Mouse (Mus musculus) frontal cortex, postnatal 25 days (tissue): ENCODE measurements around the gene Ptges2.
"Not testable (repeated sequence)": the region's sequence is repeated elsewhere in the genome, so short reads cannot be mapped to it uniquely, and the experiment has no call there.

Experiments
- DNase-seq, 2 experiments: peaks; one replicate each; pipeline ENCODE4 v3.0.0; 2022; ENCODE audit warnings: low spot score in 2 of 2

The Ptges2 gene

DNA sequence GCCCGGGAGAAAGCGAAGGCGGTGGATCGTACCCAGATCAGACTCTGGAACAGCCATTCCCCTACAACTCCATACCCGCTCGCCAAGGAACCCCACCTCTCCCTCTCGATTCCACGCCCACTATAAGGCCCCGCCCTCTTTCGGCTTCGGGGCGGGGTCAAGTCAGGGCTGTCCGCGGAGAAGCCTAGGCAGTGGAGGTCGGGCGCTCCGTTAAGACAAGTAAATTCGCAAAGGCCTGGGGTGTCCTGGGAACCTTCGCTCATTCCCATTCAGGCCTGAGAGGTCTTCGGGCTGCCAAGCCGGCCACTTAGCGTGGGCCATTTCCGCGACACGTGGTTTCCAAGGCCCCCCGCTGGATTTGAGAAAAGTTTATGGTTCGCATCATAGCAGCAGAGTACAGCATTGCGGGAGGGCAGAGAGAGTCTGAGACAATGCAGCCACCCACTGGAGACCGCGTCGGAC lies at the start of gene Ptges2:
TSS of gene Ptges2 (plus strand) at position 413 of the 462 bp plus-strand sequence.
- DNase-seq, result peak; percentile 81 to 84

DNA sequence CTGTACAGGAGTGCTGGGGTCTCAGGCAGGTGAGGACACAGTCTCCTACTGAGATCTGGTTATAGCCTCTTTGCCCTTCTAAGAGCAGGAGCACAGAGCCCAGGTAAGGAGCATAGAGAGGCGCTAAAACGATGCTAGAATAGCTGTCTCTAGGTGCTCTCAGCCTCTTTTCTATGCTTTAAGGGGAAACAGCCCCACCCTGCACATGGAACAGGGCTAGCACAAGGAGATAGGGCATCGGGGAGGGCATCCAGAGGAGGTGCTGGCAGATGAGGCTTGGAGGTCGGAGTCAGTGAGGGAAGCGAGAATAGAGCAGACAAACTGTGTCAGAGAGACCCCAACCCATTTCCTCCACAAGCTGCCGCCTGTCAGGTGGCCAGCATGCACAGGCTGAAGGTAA lies 48.7 kb upstream of the Ptges2 start:
- DNase-seq, result no peak

DNA sequence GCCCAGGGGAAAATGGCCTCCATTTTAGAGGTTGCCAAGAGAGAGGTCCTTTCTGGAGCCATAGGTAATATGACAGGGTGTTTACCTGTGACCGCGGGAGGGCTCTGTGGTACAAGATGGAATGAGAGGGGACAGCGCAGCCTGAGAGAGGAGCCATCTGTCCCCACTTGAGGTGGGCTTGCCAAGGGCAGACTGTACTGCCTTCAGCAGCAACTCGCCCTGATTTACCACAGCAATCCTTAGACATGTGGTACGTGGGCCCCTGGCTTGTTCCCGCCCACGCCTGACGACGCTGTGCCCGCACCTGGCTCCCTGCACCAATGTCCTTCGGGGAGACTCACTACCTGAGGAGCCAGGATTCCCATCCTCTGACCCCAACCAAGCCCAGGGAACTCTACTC lies 47.4 kb upstream of the Ptges2 start:
- no peak for DNase-seq

DNA sequence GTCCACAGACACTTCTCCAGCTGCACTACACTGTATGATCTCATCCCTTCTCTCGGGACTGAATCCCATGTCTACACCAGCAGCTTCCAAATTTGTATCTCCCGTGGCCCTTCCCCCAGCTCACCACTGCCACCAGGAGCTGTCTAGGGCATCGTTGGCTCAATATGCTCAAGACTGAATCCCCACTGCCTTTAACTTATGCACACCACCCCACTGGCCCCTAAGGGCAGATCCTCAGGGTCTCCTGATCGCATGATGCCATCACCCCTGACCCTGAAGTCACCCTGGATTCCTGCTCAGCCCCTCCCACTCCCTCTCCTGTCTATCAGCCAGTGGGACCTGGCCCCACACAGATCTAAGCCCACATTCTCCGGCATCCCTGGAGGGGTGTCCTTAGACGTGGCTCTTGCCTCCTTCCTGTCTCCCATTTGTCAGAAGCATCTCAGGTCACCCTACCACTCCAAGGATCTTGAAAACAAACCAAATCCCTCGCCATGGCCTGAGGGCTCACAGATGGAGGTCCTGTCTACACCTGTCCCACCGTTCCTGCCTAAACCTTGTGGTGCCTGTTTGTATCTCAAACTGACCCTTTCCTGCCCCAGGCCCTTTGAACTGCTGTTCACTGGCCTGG lies 46.0 kb upstream of the Ptges2 start:
- no peak for DNase-seq

DNA sequence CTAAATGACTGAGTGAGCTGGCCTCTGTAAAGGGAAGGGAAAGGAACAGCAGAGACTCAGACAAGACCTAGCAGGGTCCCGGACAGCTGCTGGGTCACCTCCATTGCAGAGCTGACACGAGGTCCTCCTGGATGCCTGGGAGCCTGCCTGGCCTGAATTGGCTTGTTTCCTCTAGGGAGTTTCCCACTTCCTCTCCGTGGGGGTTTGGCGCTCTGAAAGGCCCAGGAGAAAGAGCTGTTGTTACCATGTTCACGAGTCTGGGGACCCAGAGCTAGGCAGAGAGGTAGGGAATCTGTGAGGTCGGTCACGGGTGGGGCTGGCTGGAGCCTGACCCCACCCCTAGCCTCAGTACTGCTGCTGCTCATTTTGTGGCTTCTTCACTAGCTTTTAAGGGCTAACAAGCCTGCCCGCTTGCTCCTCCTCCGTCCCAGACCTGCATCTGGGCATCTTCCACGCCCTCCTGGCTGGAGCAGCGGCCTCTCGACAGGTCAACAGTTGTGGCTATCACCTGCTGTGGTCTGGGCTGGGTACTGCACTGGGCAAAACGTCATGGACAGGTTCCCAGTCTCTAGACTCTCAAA lies 45.1 kb upstream of the Ptges2 start:
- no peak for DNase-seq

DNA sequence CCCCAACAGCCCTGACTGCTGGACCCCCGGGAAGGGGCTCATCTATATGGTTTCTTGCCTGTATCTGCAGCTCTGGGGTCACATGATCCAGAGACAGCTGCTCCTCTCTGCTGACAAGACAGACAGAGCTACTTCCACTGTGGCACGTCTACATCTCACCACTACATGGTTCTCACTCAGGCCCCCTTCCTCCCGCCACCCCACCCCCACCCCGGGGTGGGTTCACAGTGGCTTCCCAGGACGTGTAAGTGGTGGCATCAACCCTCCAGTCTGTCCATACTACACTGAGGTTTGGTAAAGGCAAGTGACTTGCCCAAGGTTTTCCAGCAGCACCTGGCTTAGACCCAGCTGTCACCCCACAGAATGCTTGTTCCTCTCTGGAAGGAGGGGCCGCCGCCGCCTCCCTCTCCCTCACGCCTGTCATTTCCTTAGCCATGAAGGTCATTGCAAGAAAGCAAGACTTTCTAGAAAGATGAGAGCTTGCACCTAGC lies 44.2 kb upstream of the Ptges2 start:
- no peak for DNase-seq

DNA sequence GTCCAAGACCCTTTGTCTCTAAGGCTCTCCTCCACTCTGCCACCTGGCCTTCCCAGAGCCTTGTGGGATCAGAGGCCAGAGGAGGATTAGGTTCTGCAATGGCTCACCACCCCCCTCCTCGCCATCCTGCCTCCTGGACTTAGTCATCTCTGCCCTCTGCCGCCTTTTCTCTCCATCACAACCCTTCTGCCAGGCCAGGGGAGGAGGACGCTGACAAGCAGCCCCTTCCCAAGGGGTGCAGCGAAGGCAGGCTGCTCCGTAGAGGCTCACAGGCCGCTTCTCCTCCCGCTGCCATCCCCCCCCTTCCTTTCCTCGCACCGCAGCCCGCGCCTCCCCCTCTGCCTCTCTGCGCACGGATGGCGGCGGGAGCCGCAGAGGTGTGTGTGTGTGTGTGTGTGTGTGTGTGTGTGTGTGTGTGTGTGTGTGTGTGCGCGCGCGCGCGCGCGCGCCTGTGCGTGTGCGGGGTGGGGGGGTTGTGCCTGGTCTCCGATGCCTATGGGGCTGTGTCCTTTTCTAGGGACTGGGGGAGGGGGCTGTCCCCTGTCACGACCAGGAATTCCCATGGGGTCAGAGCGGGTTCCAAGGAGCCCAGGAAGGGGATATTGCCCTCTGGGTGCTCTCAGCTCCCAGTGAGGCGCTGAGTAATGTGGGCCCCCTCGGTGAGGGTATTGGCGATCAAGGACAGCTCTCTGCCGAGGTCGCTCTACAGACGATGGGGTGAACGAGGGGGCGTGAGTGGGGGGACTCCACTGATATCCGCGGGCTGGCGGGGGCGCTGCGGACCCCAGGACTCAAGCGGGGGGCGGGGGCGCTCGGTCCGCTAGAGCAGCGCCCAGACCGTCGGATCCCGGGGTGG lies 43.3 kb upstream of the Ptges2 start, which contains the start of gene Ciz1:
TSS of gene Ciz1 (plus strand) at position 177 of the 856 bp plus-strand sequence.
- no peak for DNase-seq

DNA sequence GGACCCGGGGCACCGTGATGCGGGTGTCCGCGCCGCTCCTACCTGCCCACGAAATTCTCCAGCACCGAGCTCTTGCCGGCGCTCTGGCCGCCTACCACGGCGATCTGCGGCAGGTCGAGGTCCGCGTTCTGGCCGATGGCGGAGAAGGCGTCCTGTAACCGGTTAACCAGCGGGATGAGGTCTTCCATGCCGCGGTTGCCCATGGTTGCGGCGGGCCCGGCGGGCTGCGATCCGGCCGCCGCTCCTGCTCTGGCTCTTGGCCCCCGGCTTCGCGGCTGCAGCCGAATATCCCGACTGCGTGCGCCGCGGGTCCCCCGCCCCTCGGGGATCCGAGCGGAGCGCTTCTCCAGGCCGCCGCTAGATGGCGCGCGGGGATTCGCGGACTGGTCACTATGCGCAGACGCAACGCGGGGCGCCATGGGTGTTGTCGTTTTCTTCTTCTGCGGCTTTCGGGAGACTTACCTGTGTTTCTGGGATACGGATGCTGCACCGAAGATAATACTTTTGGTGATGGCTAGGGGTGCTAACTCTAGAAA lies 42.6 kb upstream of the Ptges2 start, which contains the start of gene Dnm1:
TSS of gene Dnm1 (minus strand) at position 332 of the 536 bp plus-strand sequence.
- peak; percentile 89 to 92 for DNase-seq

DNA sequence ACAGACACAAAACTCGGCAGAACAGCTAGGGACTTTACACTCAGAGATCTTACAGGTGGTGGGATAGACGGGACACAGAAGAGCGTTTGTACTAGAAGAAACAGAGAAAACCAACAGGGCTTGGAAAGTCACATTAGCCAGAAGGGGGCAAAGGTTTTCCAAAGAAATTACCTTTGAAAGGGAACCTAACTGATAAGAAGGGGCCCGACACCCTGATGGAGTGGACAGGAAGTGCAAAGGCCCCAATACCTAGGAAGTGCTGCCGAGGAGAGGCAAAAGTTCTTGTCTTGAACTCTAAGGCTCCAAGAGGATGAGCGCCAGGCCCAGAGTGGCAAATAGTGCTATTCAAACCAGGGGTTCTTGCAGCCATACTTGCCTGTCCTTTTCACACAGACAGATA lies 41.9 kb upstream of the Ptges2 start:
- no peak for DNase-seq

DNA sequence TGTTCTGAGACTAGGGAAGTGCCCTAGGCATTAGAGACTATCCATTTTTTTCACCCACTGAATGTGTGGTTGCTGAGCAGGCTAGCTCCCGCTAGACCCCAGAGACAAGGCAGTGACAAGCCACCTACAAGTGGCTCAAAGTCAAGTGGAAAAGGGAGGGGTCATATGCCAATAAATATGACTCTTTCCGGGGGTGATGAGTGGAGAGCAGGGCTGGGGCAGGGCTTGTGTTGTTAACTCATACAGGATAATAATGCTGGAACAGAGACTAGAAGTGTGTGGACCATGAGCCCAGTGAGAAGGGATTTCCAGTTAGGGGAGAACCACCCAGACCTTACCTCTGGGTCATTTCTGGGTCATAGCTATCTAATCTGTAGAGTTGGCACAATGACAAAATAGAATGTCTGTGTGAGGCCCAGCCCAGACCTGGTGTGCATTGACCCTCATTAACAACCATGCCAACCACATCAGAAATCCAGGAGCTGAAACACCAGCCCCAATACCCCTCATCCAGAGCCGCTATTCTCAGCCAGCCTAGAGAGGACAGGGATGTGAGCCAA lies 41.3 kb upstream of the Ptges2 start:
- no peak for DNase-seq

DNA sequence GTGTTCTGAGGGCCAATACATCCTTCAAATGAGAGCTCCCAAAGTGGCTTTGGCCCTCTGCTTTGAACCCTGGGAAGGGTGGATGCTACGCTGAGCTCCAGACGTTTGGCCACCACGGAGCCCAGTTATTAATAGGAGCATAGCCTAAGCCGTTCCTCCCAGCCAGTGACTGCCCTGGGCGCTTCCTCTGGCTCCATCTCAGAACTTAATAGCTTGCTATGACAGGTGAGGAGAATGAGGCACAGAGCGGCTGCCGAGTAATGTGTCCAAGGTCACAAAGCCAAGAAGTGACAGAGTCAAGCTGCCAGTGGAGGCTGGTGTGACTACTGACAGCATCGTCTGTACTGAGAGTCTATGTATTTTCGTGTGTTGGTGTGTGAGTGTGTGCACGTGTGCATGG lies 39.5 kb upstream of the Ptges2 start:
- no peak for DNase-seq

DNA sequence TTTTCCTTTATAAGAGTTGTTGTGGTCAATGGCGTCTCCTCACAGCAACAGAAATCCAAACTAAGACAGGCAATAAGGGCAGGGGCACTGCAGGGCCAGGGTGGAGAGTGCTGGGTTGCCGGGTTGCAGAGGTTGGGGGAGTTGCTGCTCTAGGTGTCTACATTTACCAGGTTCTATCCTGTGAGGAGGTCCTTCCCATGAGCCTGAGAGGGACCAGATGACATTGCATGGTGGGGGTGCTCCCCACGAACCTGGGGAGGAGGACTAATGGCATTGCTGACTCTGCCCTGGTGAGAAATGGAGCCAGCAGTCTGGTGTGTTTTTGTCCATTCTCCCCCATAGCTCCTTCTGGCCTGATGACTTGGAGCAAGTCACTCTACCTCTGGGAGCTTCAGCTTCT lies 38.0 kb upstream of the Ptges2 start:
- no peak for DNase-seq

DNA sequence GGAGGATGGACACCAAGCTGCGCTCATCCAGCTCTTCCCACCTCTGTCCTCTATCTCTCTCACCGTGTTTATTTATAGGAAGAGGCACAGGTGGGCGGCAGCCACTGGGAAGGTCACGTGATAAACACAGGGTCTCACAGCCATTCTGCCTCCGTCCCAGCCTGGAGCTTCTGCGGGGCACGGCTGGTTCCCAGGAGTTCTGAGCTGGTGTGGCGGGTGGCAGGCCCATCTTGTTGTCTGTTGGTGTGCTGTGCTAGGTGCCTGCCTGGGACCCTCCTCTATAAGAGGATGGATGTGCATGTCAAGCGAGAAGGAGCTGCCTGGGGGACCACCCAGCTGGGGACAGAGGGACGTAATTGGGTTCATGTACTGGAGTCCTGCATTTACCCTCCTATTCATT lies 37.3 kb upstream of the Ptges2 start:
- no peak for DNase-seq

DNA sequence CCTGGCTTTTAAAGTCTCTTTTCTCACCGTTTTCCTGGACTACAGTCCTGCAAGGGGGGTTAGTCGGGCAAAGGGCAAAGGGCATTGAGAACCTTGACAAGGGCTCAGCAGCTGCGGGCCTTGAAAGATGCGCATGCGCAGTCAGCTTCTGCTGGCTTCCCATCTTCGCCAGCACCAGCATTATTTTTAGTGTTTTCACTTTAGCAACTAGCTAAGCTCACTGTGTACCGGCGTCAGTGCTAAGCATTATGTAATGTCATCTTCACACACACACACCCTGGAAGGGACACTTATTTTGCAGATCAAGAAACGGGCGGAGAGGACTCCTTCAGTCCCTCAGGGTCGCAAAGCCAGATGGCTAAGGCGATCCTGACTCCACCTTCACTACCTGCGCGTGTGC lies 35.0 kb upstream of the Ptges2 start:
- DNase-seq, result peak in 1 of 2 experiments; percentile 61

DNA sequence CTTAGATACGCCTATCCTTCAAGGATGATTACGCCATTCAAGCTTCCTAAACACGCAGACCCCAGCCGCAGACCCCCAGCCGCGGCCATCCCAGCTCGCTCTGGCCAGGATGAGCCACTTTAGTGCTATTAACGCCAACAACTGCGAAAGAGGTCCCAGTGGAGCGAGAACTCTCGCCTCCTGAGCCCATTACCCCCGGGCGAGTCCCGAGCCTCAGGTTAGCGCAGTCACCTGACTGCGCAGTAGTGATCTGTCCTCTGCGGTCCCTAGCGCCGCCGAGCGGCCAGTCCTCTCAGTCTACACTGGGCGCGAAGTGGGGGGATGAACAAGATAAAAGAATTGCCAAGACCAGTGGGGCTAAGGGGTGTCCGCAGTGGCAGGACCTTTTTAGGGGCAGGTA lies 34.3 kb upstream of the Ptges2 start:
- DNase-seq, result peak in 1 of 2 experiments; percentile 59

DNA sequence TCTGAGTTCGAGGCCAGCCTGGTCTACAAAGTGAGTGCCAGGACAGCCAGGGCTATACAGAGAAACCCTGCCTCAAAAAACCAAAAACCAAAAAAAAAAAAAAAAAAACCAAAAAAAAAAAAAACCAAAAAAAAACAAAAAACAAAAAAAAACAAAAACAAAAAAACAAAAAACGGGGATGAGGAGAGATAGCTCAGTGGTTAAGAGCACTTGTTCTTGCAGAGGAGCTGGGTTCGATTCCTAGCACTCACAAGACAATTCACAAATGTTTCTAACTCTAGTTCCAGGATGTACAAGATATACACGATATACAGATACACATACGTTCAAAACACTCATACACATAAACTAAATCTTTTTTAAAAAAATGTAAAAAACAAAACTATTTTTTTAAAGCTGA lies 33.4 kb upstream of the Ptges2 start:
- DNase-seq, result not testable (repeated sequence)

DNA sequence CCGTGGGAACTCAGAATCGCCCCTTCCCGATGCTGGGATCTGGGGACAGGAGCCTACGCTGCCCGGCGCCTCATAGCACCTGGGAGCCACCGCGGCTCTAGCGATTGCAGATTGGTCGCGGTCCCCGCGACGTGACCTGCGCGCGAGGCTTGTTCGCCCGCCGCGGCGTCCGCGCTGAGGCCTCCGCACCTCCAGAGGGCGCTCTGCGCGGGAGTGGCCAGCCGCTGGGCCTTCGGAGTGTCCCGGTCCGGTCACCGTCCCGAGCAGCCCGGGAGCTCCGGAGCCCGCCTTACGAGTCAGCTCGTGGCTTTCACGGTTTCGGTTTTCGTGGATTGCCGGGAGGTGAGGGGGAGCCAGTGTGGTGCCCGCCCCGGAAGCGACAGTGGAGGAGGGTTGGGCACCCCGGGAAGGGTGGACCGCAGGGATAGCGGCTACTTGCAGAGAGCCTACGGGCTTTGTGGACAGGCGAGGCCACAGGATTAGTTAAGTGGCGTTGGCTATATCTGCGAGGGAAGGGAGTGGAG lies 32.8 kb upstream of the Ptges2 start:
- DNase-seq, result peak; percentile 81 to 82

DNA sequence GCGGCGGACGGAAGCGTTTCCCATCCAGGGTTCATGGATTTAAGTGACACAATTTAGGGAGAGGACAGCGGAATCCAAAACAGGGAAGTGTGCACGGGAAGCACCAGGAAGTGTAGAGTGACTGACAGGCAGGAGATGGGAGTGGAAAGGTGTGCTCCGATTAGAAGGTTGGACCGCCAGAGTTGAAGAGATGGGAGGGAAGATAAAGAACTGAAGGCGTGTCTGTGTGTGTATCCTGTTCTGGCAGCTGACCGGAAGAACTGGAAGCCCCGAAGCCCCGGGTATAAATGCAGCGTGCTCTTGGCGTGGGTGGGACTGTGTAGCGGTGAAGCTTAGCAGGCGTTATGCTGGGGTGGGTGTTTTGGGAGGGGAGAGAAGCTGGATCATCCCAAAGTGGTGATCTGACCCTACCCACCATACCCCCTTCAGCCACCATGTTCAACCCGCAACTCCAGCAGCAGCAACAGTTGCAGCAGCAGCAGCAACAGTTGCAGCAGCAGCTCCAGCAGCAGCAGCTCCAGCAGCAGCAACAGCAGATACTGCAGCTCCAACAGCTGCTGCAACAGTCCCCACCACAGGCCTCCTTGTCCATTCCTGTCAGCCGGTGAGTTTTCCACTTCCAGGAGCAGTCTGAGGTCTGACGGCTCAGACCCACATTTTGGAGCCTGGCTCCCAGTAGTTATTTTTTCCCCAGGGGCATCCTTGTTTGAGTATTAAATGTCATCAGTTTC lies 32.2 kb upstream of the Ptges2 start:
- DNase-seq, result no peak

DNA sequence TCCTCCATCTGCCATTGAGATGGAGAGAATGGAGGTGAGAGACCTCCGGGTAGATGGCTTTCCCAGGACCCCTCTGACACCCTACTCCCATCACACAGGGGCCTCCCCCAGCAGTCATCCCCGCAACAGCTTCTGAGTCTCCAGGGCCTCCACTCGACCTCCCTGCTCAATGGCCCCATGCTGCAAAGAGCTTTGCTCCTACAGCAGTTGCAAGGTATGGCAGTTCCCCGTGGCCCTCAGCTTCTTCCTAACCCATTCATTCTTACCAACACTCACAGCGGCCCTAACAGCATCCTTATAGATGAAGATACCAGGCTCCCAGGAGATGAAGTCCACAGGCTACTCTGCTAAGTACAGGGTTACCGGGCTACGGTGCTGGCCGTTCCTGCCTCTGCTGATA lies 31.6 kb upstream of the Ptges2 start:
- DNase-seq, result no peak

DNA sequence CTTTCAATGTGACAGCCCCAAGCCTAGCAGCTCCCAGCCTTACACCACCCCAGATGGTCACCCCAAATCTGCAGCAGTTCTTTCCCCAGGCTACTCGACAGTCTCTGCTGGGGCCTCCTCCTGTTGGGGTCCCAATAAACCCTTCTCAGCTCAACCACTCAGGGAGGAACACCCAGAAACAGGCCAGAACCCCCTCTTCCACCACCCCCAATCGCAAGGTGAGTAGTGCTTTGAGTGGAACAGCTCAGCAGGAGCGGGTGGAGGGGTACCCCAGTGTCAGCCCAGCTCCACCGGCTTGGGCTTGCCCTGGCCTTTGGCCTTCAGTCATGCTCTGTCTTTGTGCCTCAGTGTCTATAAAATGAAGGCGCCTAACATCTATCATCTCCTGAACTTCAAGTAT lies 28.4 kb upstream of the Ptges2 start:
- DNase-seq, result no peak

DNA sequence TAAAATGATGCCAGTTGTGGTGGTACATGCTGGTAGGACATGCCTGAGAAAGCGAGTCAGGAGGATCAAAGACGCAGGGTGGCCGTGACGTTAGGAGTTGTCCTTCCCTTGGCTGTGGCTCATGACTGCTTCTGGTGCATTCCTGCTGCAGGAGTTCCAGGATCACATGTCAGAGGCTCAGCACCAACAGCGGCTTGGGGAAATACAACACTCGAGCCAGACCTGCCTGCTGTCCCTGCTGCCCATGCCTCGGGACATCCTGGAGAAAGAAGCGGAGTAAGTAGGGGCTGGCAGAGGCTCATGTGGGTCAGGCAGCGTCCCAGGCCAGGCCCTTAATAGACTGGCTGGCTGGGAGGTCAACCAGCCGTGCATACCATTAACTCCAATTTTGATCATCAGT lies 21.5 kb upstream of the Ptges2 start:
- DNase-seq, result no peak
